Mouse (Mus musculus) limb, embryonic 14.5 days (tissue): ENCODE results near the gene Tyw5. TPM values are rescaled to one million over a fixed set of nuclear protein-coding genes. Genes with fewer than 3 reads are reported as not detected.

Experiments
- ATAC-seq: fragments of 200-750 bp; cut with Nextera tagmentation; 2 replicates; pipeline ENCODE4 v1.8.0; 2017; ENCODE audit warnings: low read depth, moderate number of reproducible peaks, moderate TSS enrichment; ENCODE audit not compliant: low FRiP score
- DNase-seq: peaks from one replicate; pipeline ENCODE4 v3.0.0-alpha.2; 2015; ENCODE audit warnings: low spot score
- H3K27ac ChIP-seq: fragments of 300-500 bp; sonication (generic); replicated peaks from 2 replicates; pipeline ENCODE4 v1.5.1; 2014; ENCODE audit warnings: low read depth, mild to moderate bottlenecking, low read length, moderate library complexity, mixed read lengths
- H3K27me3 ChIP-seq: fragments of 300-500 bp; sonication (generic); 2 replicates; pipeline ENCODE4 v1.6.1; 2014; ENCODE audit warnings: low read length, mixed read lengths; ENCODE audit not compliant: control insufficient read depth, insufficient read depth
- H3K36me3 ChIP-seq: fragments of 300-500 bp; sonication (generic); 2 replicates; pipeline ENCODE4 v1.6.1; 2014; ENCODE audit warnings: mild to moderate bottlenecking, low read length, moderate library complexity, mixed read lengths; ENCODE audit not compliant: control insufficient read depth, insufficient read depth
- H3K4me1 ChIP-seq: fragments of 300-500 bp; sonication (generic); 2 replicates; pipeline ENCODE4 v1.6.1; 2014; ENCODE audit warnings: antibody characterized with exemption, low read length, mixed read lengths; ENCODE audit not compliant: control insufficient read depth, insufficient read depth
- H3K4me2 ChIP-seq: fragments of 300-500 bp; sonication (generic); replicated peaks from 2 replicates; pipeline ENCODE4 v1.6.1; 2014; ENCODE audit warnings: low read depth, mild to moderate bottlenecking, low read length, moderate library complexity; ENCODE audit not compliant: severe bottlenecking
- H3K4me3 ChIP-seq: fragments of 300-500 bp; sonication (generic); replicated peaks from 2 replicates; pipeline ENCODE4 v1.5.1; 2014; ENCODE audit warnings: low read length
- H3K9ac ChIP-seq: fragments of 300-500 bp; sonication (generic); 2 replicates; pipeline ENCODE4 v1.6.1; 2014; ENCODE audit warnings: mild to moderate bottlenecking, low read depth, low read length, moderate library complexity; ENCODE audit not compliant: severe bottlenecking
- H3K9me3 ChIP-seq: fragments of 300-500 bp; sonication (generic); 2 replicates; pipeline ENCODE4 v1.6.1; 2016; ENCODE audit warnings: low read length; ENCODE audit not compliant: control insufficient read depth
- POLR2A ChIP-seq: fragments of 200-500 bp; IDR thresholded peaks from 2 replicates; pipeline ENCODE4 v1.8.0; 2012; ENCODE audit warnings: inconsistent platforms, mild to moderate bottlenecking, moderate library complexity, borderline replicate concordance; ENCODE audit not compliant: insufficient read depth, insufficient read length; ENCODE audit errors: extremely low read depth
- WGBS: fragments of 180-500 bp; shearing (Covaris S2); extraction: QIAGEN DNeasy Blood & Tissue Kit; methylation state at CpG from one replicate; pipeline ENCODE4 v1.1.7; 2014; 5-methylcytosine and 5-hydroxymethylcytosine counted together
- polyA plus RNA-seq, 2 experiments: library from polyadenylated mRNA; depleted of rRNA in 1 of 2; stranded (reverse) in 1 of 2; unstranded in 1 of 2; fragments of >200 nt; fragmentation: Nextera tagmentation in 1 of 2; extraction: Ambion mirVana in 1 of 2; gene quantifications; 2 replicates each; pipeline versions ENCODE4 v1.2.1 to v1.2.3; 2012 to 2014

Gene Tyw5
- polyA plus RNA-seq, 2 experiments, result 25.6 to 30.1 TPM

DNA sequence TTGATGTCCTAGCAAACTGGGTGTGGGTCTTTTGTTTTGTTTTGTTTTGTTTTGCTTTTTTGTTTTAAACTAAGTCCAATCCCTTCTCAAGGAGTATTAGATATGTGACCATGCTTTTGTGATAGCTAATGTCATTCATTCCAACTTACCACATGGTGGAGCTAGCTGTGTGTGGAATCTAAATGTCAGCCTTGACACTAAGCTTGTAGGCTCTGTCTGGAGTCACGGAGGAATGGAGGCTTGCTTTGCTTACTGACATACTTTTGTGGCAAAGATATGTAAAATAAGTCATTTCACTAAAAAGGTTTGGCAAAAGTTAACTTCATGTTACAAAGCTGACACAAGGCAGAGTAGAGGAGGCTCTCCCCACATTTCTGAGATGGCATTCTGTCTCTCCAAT, 16.8 kb upstream of the Tyw5 start:
- H3K4me3 ChIP-seq, result no peak overlapping the region
- DNase-seq (peak; percentile 89), ATAC-seq (peak; percentile 56; the same call in 1 of the 2 replicates)
- no peak overlapping the region for H3K4me2 ChIP-seq
- no peaks in the 10 kb centered on the region for H3K36me3 ChIP-seq
- H3K27ac ChIP-seq, result no peak overlapping the region
- H3K4me1 ChIP-seq, result no peaks in the 10 kb centered on the region
- no peak overlapping the region for H3K9ac ChIP-seq
- 2% methylated on average over 1 of the region's 1 CpGs for WGBS
- no peaks in the 10 kb centered on the region for H3K9me3 ChIP-seq
- H3K27me3 ChIP-seq, result no peaks in the 10 kb centered on the region
- no peak for TF ChIP-seq POLR2A

DNA sequence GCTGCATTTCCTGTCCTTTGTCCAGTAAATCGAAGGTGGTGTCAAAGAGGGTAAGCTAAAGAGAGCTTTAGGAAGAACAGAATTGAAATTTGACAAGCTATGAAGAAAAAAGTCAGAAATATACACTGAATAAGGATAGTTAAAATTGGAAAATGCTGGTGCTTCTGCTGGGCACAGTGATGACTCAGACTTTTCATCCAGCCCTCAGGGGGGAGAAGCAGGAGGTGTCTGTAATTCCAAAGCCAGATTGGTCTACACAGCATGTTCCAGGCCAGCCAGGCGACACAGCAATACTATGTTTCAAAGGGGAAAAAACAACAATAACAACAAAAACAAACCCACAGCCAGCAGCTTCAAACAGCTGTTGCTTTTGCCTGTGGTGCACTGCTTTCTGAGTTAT, 6.5 kb upstream of the Tyw5 start:
- Histone ChIP-seq H3K9me3 (no peaks in the 10 kb centered on the region), H3K27me3 (no peaks in the 10 kb centered on the region), H3K4me2 (no peak overlapping the region), H3K36me3 (peaks cover 50% of the 10 kb centered on the region), H3K9ac (no peak overlapping the region), H3K4me3 (no peak overlapping the region), H3K4me1 (peaks cover 8% of the 10 kb centered on the region; the same call in 1 of the 2 replicates), H3K27ac (no peak overlapping the region)
- ATAC-seq (no peak), DNase-seq (no peak)
- WGBS, result 93% methylated on average over 2 of the region's 2 CpGs
- TF ChIP-seq POLR2A, result no peak

GRCm38 (mm10) chr1:57408994-57409393, 2.1 kb upstream of the Tyw5 start:
- no peak overlapping the region for H3K4me3 ChIP-seq
- H3K27ac ChIP-seq, result no peak overlapping the region
- H3K4me1 ChIP-seq, result peaks cover 22% of the 10 kb centered on the region
- no peaks in the 10 kb centered on the region for H3K27me3 ChIP-seq
- 80% methylated on average over 2 of the region's 2 CpGs for whole genome bisulfite sequencing
- ATAC-seq (no peak), DNase-seq (no peak)
- no peak for TF ChIP-seq POLR2A
- H3K9me3 ChIP-seq, result no peaks in the 10 kb centered on the region
- H3K4me2 ChIP-seq, result no peak overlapping the region; the same call in 1 of the 2 replicates
- no peak overlapping the region for H3K9ac ChIP-seq
- H3K36me3 ChIP-seq, result peaks cover 28% of the 10 kb centered on the region

- DNase-seq (no peak), ATAC-seq (no peak)
- H3K27me3 ChIP-seq, result no peaks in the 10 kb centered on the region
- TF ChIP-seq POLR2A, result no peak
- no peak overlapping the region for H3K9ac ChIP-seq
- peaks cover 5% of the 10 kb centered on the region; the same call in 1 of the 2 replicates for H3K4me1 ChIP-seq
- peaks cover 23% of the 10 kb centered on the region for H3K36me3 ChIP-seq
- no peak overlapping the region for H3K4me2 ChIP-seq
- WGBS, result 92% methylated on average over 5 of the region's 5 CpGs
- no peak overlapping the region for H3K27ac ChIP-seq
- H3K9me3 ChIP-seq, result no peaks in the 10 kb centered on the region
- no peak overlapping the region for H3K4me3 ChIP-seq
Observed at GRCm38 (mm10) chr1:57402116-57402515, 4.8 kb downstream of the Tyw5 start.

GRCm38 (mm10) chr1:57400877-57401276, 6.0 kb downstream of the Tyw5 start:
- 86% methylated on average over 2 of the region's 2 CpGs for WGBS
- Histone ChIP-seq H3K4me1 (peaks cover 5% of the 10 kb centered on the region; the same call in 1 of the 2 replicates), H3K9me3 (no peaks in the 10 kb centered on the region), H3K36me3 (peaks cover 33% of the 10 kb centered on the region), H3K9ac (no peak overlapping the region), H3K27me3 (no peaks in the 10 kb centered on the region), H3K4me2 (no peak overlapping the region), H3K4me3 (no peak overlapping the region), H3K27ac (no peak overlapping the region)
- ATAC-seq (no peak), DNase-seq (no peak)
- TF ChIP-seq POLR2A, result no peak

DNA sequence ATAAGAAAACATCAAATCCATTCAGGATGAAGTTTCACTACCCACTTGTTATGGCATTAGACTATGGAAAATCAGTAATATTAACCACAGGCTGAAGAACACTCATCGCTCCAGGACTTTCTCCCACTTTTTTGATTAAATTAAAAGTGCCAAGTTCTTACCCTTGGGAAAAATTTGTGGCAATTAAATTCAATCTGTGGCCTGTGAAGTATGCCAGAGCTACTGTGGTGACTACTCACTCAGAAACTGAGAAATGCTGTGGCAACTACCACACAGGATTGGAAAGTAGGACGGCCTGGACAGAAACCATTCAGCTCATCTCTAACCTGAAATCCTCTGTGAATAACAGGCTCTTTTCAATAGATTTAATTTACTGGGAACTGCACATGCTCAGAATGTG, 6.6 kb downstream of the Tyw5 start:
- 87% methylated on average over 2 of the region's 2 CpGs for WGBS
- Histone ChIP-seq H3K9ac (no peak overlapping the region), H3K36me3 (peaks cover 37% of the 10 kb centered on the region), H3K4me2 (no peak overlapping the region), H3K27ac (no peak overlapping the region), H3K4me1 (peaks cover 2% of the 10 kb centered on the region; the same call in 1 of the 2 replicates), H3K4me3 (no peak overlapping the region), H3K9me3 (no peaks in the 10 kb centered on the region), H3K27me3 (no peaks in the 10 kb centered on the region)
- DNase-seq, result no peak
- no peak for ATAC-seq
- no peak for TF ChIP-seq POLR2A
